Mouse (Mus musculus) urinary bladder, postnatal 36 days (tissue): ENCODE measurements around the gene Zfp866.

Experiments
- DNase-seq, 2 experiments: peaks; one replicate each; pipeline ENCODE4 v3.0.0; 2022; ENCODE audit warnings: low spot score in 2 of 2, mixed read lengths in 1 of 2

The Zfp866 gene

GRCm38 (mm10) chr8:69797661-69798060 lies 6.7 kb upstream of the Zfp866 start:
- no peak for DNase-seq

- DNase-seq = no peak
Measured at GRCm38 (mm10) chr8:69796721-69797345, 5.9 kb upstream of the Zfp866 start.

GRCm38 (mm10) chr8:69794901-69795300 lies 3.9 kb upstream of the Zfp866 start:
- DNase-seq = no peak

DNA sequence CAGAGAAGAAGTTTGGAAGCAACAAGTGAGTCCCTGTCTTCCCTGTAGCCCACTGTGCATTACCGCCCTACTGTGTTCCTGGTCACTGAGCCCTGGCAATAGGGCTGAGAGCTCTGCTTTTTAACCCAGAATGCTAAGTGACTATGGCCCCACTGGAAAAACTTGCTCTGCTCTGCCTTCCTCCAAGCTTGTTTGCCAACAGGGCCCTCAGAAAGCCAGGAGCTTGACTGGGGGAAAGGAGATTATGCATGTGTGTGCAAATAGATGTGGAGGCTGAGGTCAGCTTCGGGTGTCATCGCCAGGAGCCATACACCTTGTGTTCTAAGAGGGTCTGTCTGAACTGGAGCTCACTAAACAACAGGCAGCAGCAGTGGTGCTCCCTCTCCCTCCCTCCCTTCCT lies 3.1 kb upstream of the Zfp866 start:
- DNase-seq = peak in 1 of 2 experiments; percentile 27

GRCm38 (mm10) chr8:69793666-69794065 lies 2.7 kb upstream of the Zfp866 start:
- no peak for DNase-seq

GRCm38 (mm10) chr8:69791415-69792068 lies 564 bp upstream of the Zfp866 start:
- no peak for DNase-seq

- DNase-seq = no peak
Measured at GRCm38 (mm10) chr8:69790364-69790763, 614 bp downstream of the Zfp866 start.

- no peak for DNase-seq
Measured at GRCm38 (mm10) chr8:69789731-69790130, 1.2 kb downstream of the Zfp866 start.

DNA sequence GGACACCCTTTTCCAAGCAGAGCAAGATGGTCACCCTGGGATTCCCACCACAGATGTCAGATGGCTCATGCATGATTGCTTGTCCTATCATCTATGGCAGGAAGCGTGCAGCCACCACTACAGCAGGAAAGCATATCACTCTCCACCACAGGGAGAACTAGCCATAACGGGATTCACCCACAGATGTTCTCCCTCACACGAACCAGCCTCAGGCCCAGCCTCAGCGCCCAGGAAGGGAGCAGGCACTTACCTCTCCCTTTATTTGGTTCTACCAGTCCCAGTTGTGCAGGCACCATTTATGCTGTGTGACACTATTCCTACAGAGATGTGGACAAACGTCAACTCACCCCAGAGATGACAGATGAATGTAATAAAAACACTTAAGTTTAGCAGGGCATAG lies 1.9 kb downstream of the Zfp866 start:
- DNase-seq = no peak

DNA sequence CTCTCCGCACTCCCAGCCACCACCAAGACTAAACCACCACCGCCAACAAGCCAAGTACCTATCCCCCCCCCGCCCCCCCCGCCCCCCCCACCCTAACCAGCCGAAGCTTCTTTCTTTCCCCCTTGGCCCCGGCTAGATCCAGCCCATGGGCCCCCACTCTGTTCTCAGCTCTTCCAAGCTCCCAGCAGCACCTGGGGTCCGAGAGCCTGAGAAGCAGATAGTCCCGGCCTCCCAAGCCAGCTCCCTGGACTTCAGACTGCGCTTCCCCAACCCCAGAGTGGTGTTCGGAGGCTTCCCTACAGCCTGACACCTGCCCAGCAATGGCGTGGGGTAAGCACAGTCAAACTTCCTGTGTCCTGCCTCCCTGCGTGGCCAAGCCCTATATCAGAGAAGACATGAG lies 13.9 kb downstream of the Zfp866 start:
- no peak for DNase-seq

- no peak for DNase-seq
Measured at GRCm38 (mm10) chr8:69775149-69775534, 15.8 kb downstream of the Zfp866 start.

- DNase-seq = peak; percentile 81 to 85
Measured at GRCm38 (mm10) chr8:69774503-69775148, 16.4 kb downstream of the Zfp866 start, which contains the start of gene Gm20422. Gm20422 (minus strand) TSS chr8:69774886.

- DNase-seq = no peak
Measured at GRCm38 (mm10) chr8:69772106-69772505, 18.9 kb downstream of the Zfp866 start.

DNA sequence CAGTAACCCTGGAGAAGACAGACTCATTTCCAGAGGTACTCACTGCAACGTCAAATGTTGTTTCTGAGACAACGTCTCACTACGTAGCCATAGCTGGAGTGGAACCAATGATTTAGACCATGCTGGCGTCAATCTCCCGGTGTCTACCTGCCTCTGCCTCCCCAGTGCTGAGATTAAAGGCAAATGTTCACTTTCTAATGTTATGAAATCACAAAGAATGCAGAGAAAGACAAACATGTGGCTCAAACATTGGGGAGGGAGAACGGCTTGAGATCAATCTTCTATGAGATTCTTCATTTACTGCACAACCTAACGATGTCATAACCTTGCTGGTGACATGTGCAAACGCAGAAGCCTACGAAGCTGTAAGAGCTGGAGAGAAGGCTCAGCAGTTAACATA lies 19.8 kb downstream of the Zfp866 start:
- DNase-seq = no peak

DNA sequence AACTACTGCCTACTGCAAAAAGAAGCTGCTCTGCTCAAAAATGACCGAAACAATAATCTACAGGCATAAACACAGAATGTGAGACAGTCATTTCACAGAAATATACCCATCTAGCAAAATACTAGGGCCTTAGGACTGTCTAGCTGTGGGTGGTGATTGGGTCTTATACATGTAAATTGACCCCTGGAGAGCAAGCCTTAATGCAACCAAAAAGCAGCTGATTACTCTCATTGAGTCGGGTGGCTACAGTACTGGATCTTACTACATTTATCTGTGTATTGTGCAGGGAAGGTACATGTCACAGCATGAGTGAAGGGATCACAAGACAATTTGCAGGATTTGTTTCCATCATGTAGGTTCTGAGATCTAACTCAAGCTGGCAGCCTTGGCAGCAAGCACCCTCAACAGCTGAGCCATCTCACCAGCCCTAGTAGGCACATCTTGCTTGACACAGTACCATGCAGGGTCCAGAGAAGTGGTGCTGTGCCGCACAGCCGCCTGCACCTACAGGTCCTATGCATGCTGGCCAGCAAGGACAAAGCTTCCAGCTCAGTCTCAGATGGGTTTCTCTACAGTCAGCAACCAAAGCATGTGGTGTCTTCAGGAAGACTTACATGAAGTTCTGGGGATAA lies 29.0 kb downstream of the Zfp866 start:
- DNase-seq = no peak

DNA sequence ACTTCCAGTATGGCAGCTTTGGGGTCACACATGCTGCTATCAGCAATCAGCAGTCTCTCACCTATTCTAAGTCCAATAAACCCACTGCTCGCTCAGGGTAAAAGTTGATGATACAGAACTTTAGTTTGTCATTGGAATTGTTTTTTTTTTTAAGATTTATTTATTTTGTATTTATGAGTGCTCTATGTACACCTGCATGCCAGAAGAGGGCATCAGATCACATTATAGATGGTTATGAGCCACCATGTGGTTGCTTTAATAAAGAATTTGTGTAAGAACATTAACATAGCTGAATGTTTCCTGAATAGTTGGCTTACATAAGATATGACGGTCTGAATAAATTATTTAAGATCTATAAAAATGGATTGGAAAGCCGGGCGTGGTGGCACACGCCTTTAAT lies 32.7 kb downstream of the Zfp866 start:
- DNase-seq = no peak

DNA sequence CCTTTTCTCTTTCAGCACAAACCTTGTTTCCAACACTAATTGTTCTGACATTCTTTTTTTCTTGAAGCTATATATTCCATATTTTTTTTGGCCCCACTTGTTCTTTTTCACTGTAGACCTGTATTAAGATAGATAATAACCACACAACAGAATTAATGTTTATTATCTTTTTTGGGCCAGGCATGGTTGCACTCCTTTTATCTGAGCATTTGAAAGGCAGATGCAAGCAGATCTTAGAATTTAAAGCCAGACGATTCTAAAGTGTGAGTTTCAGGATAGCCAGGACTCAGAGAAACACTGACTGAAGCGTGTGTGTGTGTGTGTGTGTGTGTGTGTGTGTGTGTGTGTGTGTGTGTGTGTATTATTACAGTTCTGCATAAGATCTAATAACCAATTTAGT lies 38.5 kb downstream of the Zfp866 start:
- no peak for DNase-seq

GRCm38 (mm10) chr8:69749544-69750454 lies 41.2 kb downstream of the Zfp866 start, which contains the start of gene Zfp963:
Zfp963 (minus strand) TSS chr8:69749970.
- peak; percentile 92 to 94 for DNase-seq

GRCm38 (mm10) chr8:69741231-69741630 lies 49.7 kb downstream of the Zfp866 start:
- DNase-seq = no peak

DNA sequence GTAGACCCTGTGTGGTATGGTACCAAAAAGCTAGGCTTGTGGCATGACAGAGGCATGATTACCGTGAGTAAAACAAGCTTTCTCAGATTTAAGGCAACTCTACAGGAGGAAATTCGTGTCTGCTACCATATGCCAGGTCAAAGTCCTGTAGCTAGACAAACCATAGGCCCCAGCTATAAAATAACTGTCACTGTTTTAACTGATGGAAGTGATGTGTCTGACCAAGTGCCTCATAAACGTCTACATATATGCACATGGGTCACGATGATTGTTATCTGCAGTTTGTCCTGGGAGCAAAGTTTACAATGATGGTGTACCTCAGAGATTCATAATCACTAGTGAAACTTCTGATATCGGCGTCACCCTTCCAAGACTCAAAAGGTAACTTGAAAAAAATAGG lies 50.2 kb downstream of the Zfp866 start:
- no peak for DNase-seq

- no peak for DNase-seq
Measured at GRCm38 (mm10) chr8:69735495-69735894, 55.5 kb downstream of the Zfp866 start.

- DNase-seq = no peak
Measured at GRCm38 (mm10) chr8:69717232-69717580, 73.8 kb downstream of the Zfp866 start.
